Mouse (Mus musculus) MEL (cell line): ENCODE results near the gene Sh2b1. TPM values are rescaled to one million over a fixed set of nuclear protein-coding genes. Genes with fewer than 3 reads are reported as not detected.
A peak's percentile ranks its signal among the peaks of the same experiment; 100 is the strongest.

Experiments used
- DNase-seq: peaks from one replicate; pipeline ENCODE4 v3.0.0; 2011; ENCODE audit warnings: low read depth, low spot score
- H3K27ac ChIP-seq: 2 replicates; pipeline ENCODE4 v1.5.1; 2012; ENCODE audit warnings: low read depth, mild to moderate bottlenecking, control low read depth, low read length, moderate library complexity; ENCODE audit not compliant: control insufficient read depth
- H3K27me3 ChIP-seq, 2 experiments: fragments of 150-350 bp in 1 of 2; sonication (generic) in 1 of 2; 2 replicates each; pipeline ENCODE4 v1.6.1; 2012; ENCODE audit warnings: low read length in 2 of 2, mild to moderate bottlenecking in 2 of 2, improper control_type of control experiment in 1 of 2, moderate library complexity in 1 of 2; ENCODE audit not compliant: insufficient read depth in 2 of 2, control insufficient read depth in 1 of 2
- H3K36me3 ChIP-seq, 2 experiments: 2 replicates each; pipeline ENCODE4 v1.6.1; 2012 to 2014; ENCODE audit warnings: low read length in 2 of 2, improper control_type of control experiment in 1 of 2, inconsistent platforms in 1 of 2, mild to moderate bottlenecking in 1 of 2; ENCODE audit not compliant: insufficient read depth in 2 of 2, control insufficient read depth in 1 of 2
- H3K4me1 ChIP-seq, 2 experiments: fragments of 150-350 bp in 1 of 2; sonication (generic) in 1 of 2; 2 replicates each; pipeline ENCODE4 v1.6.1; 2012; ENCODE audit warnings: low read length in 2 of 2, improper control_type of control experiment in 1 of 2, mild to moderate bottlenecking in 1 of 2; ENCODE audit not compliant: insufficient read depth in 2 of 2, control insufficient read depth in 1 of 2
- H3K4me3 ChIP-seq, 2 experiments: fragments of 150-350 bp in 1 of 2; sonication (generic) in 1 of 2; 2 replicates each; pipeline ENCODE4 v1.5.1; 2012; ENCODE audit warnings: low read depth in 2 of 2, low read length in 2 of 2, mild to moderate bottlenecking in 2 of 2, moderate library complexity in 2 of 2, control low read depth in 1 of 2, improper control_type of control experiment in 1 of 2; ENCODE audit not compliant: control insufficient read depth in 1 of 2, insufficient read depth in 1 of 2
- H3K79me2 ChIP-seq: 2 replicates; pipeline ENCODE4 v1.6.1; 2012; ENCODE audit warnings: mild to moderate bottlenecking, low read length, moderate library complexity; ENCODE audit not compliant: control insufficient read depth, poor library complexity, insufficient read depth
- H3K9ac ChIP-seq: 2 replicates; pipeline ENCODE4 v1.6.1; 2012; ENCODE audit warnings: low read depth, mild to moderate bottlenecking, control low read depth, low read length, moderate library complexity; ENCODE audit not compliant: control insufficient read depth, poor library complexity, severe bottlenecking
- H3K9me3 ChIP-seq: fragments of 150-350 bp; sonication (generic); replicated peaks from 2 replicates; pipeline ENCODE4 v1.6.1; 2012; ENCODE audit warnings: mild to moderate bottlenecking, low read length, improper control_type of control experiment, moderate library complexity; ENCODE audit not compliant: insufficient read depth
- CHD1 ChIP-seq: IDR thresholded peaks from 2 replicates; pipeline ENCODE4 v1.6.1; 2012; ENCODE audit warnings: low read depth, mild to moderate bottlenecking, inconsistent platforms, low read length, improper control_type of control experiment
- CHD2 ChIP-seq: IDR thresholded peaks from 2 replicates; pipeline ENCODE4 v1.6.1; 2011; ENCODE audit warnings: low read length, improper control_type of control experiment
- CTCF ChIP-seq, 3 experiments: IDR thresholded peaks in 2 of 3; conservative IDR thresholded peaks in 1 of 3; 2 replicates each; pipeline ENCODE4 v1.5.1; 2011 to 2012; ENCODE audit warnings: low read length in 3 of 3, low read depth in 2 of 3, mild to moderate bottlenecking in 2 of 3, improper control_type of control experiment in 1 of 3, inconsistent platforms in 1 of 3, mixed read lengths in 1 of 3, moderate library complexity in 1 of 3; ENCODE audit not compliant: control insufficient read depth in 1 of 3, insufficient read depth in 1 of 3, poor library complexity in 1 of 3, severe bottlenecking in 1 of 3
- ELF1 ChIP-seq: IDR thresholded peaks from 2 replicates; pipeline ENCODE4 v1.6.1; 2014; ENCODE audit warnings: low read depth, mild to moderate bottlenecking, inconsistent platforms, low read length, improper control_type of control experiment, moderate library complexity
- EP300 ChIP-seq, 2 experiments: IDR thresholded peaks; 2 replicates each; pipeline ENCODE4 v1.6.1; 2011; ENCODE audit warnings: improper control_type of control experiment in 2 of 2, low read length in 2 of 2, low read depth in 1 of 2, mild to moderate bottlenecking in 1 of 2
- ETS1 ChIP-seq: IDR thresholded peaks from 2 replicates; pipeline ENCODE4 v1.6.1; 2012; ENCODE audit warnings: low read depth, mild to moderate bottlenecking, inconsistent platforms, low read length, improper control_type of control experiment, moderate library complexity
- GABPA ChIP-seq: IDR thresholded peaks from 2 replicates; pipeline ENCODE4 v1.6.1; 2012; ENCODE audit warnings: low read depth, mild to moderate bottlenecking, inconsistent platforms, low read length, improper control_type of control experiment, moderate library complexity
- GATA1 ChIP-seq: IDR thresholded peaks from 2 replicates; pipeline ENCODE4 v1.6.1; 2011; ENCODE audit warnings: low read depth, low read length, improper control_type of control experiment
- JUND ChIP-seq: IDR thresholded peaks from 2 replicates; pipeline ENCODE4 v1.6.1; 2011; ENCODE audit warnings: low read depth, mild to moderate bottlenecking, improper control_type of control experiment, low read length
- KAT2A ChIP-seq: conservative IDR thresholded peaks from 2 replicates; pipeline ENCODE4 v1.6.1; 2012; ENCODE audit warnings: low read depth, low read length, improper control_type of control experiment, inconsistent platforms
- MAZ ChIP-seq: IDR thresholded peaks from 2 replicates; pipeline ENCODE4 v1.6.1; 2012; ENCODE audit warnings: low read depth, mild to moderate bottlenecking, inconsistent platforms, low read length, improper control_type of control experiment
- MEF2A ChIP-seq: IDR thresholded peaks from 2 replicates; pipeline ENCODE4 v1.6.1; 2014; ENCODE audit warnings: low read depth, mild to moderate bottlenecking, inconsistent platforms, low read length, improper control_type of control experiment; ENCODE audit not compliant: poor library complexity, insufficient replicate concordance, severe bottlenecking; ENCODE audit errors: extremely low read depth
- MXI1 ChIP-seq: IDR thresholded peaks from 2 replicates; pipeline ENCODE4 v1.6.1; 2011; ENCODE audit warnings: mild to moderate bottlenecking, low read depth, low read length, improper control_type of control experiment
- MYB ChIP-seq: IDR thresholded peaks from 2 replicates; pipeline ENCODE4 v1.6.1; 2011; ENCODE audit warnings: mild to moderate bottlenecking, low read depth, low read length, improper control_type of control experiment
- MYC ChIP-seq: IDR thresholded peaks from 2 replicates; pipeline ENCODE4 v1.6.1; 2011; ENCODE audit warnings: low read depth, mild to moderate bottlenecking, low read length, improper control_type of control experiment, moderate library complexity
- NELFE ChIP-seq: IDR thresholded peaks from 2 replicates; pipeline ENCODE4 v1.6.1; 2011; ENCODE audit warnings: low read depth, low read length, improper control_type of control experiment
- NRF1 ChIP-seq: IDR thresholded peaks from 2 replicates; pipeline ENCODE4 v1.6.1; 2014; ENCODE audit warnings: low read depth, mild to moderate bottlenecking, inconsistent platforms, low read length, improper control_type of control experiment, moderate library complexity; ENCODE audit not compliant: poor library complexity, insufficient read depth, severe bottlenecking
- POLR2A ChIP-seq, 2 experiments: IDR thresholded peaks; 2 replicates each; pipeline ENCODE4 v1.6.1; 2011 to 2012; ENCODE audit warnings: low read length in 2 of 2, mild to moderate bottlenecking in 2 of 2, control low read depth in 1 of 2, improper control_type of control experiment in 1 of 2, low read depth in 1 of 2, moderate library complexity in 1 of 2; ENCODE audit not compliant: control insufficient read depth in 1 of 2, insufficient read depth in 1 of 2, poor library complexity in 1 of 2
- POLR2AphosphoS2 ChIP-seq: IDR thresholded peaks from 2 replicates; pipeline ENCODE4 v1.6.1; 2011; ENCODE audit warnings: low read length, improper control_type of control experiment
- POLR2AphosphoS5 ChIP-seq: IDR thresholded peaks from 2 replicates; pipeline ENCODE4 v1.6.1; 2012; ENCODE audit warnings: low read depth, borderline replicate concordance, mild to moderate bottlenecking, inconsistent platforms, low read length, moderate library complexity, mixed read lengths
- RAD21 ChIP-seq: IDR thresholded peaks from 2 replicates; pipeline ENCODE4 v1.6.1; 2011; ENCODE audit warnings: mild to moderate bottlenecking, low read depth, low read length, improper control_type of control experiment
- SIN3A ChIP-seq: IDR thresholded peaks from 2 replicates; pipeline ENCODE4 v1.6.1; 2012; ENCODE audit warnings: low read length, improper control_type of control experiment, inconsistent platforms
- SMC3 ChIP-seq: IDR thresholded peaks from 2 replicates; pipeline ENCODE4 v1.6.1; 2011; ENCODE audit warnings: low read depth, low read length, improper control_type of control experiment
- TBP ChIP-seq: IDR thresholded peaks from 2 replicates; pipeline ENCODE4 v1.8.0; 2011; ENCODE audit warnings: low read depth, low read length, improper control_type of control experiment
- UBTF ChIP-seq: IDR thresholded peaks from 2 replicates; pipeline ENCODE4 v1.6.1; 2012; ENCODE audit warnings: low read depth, mild to moderate bottlenecking, inconsistent platforms, low read length, improper control_type of control experiment, moderate library complexity, borderline replicate concordance; ENCODE audit not compliant: insufficient read depth
- ZC3H11A ChIP-seq: IDR thresholded peaks from 2 replicates; pipeline ENCODE4 v1.6.1; 2012; ENCODE audit warnings: low read depth, mild to moderate bottlenecking, inconsistent platforms, low read length, improper control_type of control experiment
- ZMIZ1 ChIP-seq: IDR thresholded peaks from 2 replicates; pipeline ENCODE4 v1.6.1; 2012; ENCODE audit warnings: low read depth, mild to moderate bottlenecking, inconsistent platforms, low read length, improper control_type of control experiment, moderate library complexity
- ZNF384 ChIP-seq: IDR thresholded peaks from 2 replicates; pipeline ENCODE4 v1.6.1; 2012; ENCODE audit warnings: low read depth, mild to moderate bottlenecking, inconsistent platforms, low read length, improper control_type of control experiment
- polyA plus RNA-seq, 2 experiments: library from polyadenylated mRNA; stranded (reverse) in 1 of 2; unstranded in 1 of 2; fragments of >175 nt in 1 of 2; fragments of >200 nt in 1 of 2; gene quantifications; 2 replicates each; pipeline versions ENCODE4 v1.2.1 to v1.2.4; 2012; ENCODE audit warnings: low replicate concordance in 2 of 2, low read depth in 1 of 2; ENCODE audit not compliant: insufficient read length in 2 of 2, insufficient read depth in 1 of 2, missing spikeins in 1 of 2
- total RNA-seq: library from RNA; depleted of rRNA; stranded (reverse); fragments of 300-350 nt; gene quantifications from 2 replicates; pipeline ENCODE4 v1.2.3, GENCODE M21; 2012

Gene Sh2b1
- total and polyA plus RNA-seq, 3 experiments = 13.1 to 48.9 TPM; not detected in 1

GRCm38 (mm10) chr7:126487052-126487483, 11.8 kb upstream of the Sh2b1 start, which contains the start of gene Tufm (continued):
- TF ChIP-seq MXI1 = peak; percentile 77
- TF ChIP-seq ETS1 = 0 out of 2 replicates have a peak, but pooled peaks have one; percentile 31
- no peak; the same call in 1 of the 2 replicates for TF ChIP-seq NRF1
- no peak for TF ChIP-seq RAD21
- peak; percentile 64; the same call in 1 of the 2 replicates for TF ChIP-seq MYC

GRCm38 (mm10) chr7:126482392-126482871, 7.2 kb upstream of the Sh2b1 start:
- H3K27ac ChIP-seq = no peak overlapping the region
- H3K4me3 ChIP-seq = peak overlapping the region; percentile 48 to 70
- H3K4me1 ChIP-seq = peaks cover 0 to 3% of the 10 kb centered on the region in 2 experiments; a peak in 1 of 4 replicates
- peaks cover 0 to 5% of the 10 kb centered on the region in 2 experiments; a peak in 2 of 4 replicates for H3K36me3 ChIP-seq
- peaks cover 6% of the 10 kb centered on the region for H3K79me2 ChIP-seq
- DNase-seq = peak; percentile 81
- H3K9me3 ChIP-seq = no peaks in the 10 kb centered on the region
- H3K27me3 ChIP-seq = no peaks in the 10 kb centered on the region
- peak overlapping the region; percentile 65 for H3K9ac ChIP-seq
- TF ChIP-seq CHD2 (no peak), POLR2A (IDR thresholded peaks at IDR 0.05; ENCODE audit: control insufficient read depth in 1 of 2, insufficient read depth in 1 of 2, low read depth in 1 of 2, low read length in 2 of 2, poor library complexity in 1 of 2) (peak in 1 of 2 experiments; percentile 61; a peak in 2 of 4 replicates), SMC3 (0 out of 2 replicates have a peak, but pooled peaks have one; percentile 10), MAZ (no peak), KAT2A (no peak), ELF1 (0 out of 2 replicates have a peak, but pooled peaks have one; percentile 7), SIN3A (peak; percentile 13; the same call in 1 of the 2 replicates)

- peak; percentile 60 for DNase-seq
- peaks cover 0 to 6% of the 10 kb centered on the region in 2 experiments; a peak in 3 of 4 replicates for H3K4me1 ChIP-seq
- H3K27me3 ChIP-seq = no peaks in the 10 kb centered on the region
- peaks cover 0 to 7% of the 10 kb centered on the region in 2 experiments; a peak in 2 of 4 replicates for H3K36me3 ChIP-seq
- no peak overlapping the region for H3K27ac ChIP-seq
- H3K4me3 ChIP-seq = peak overlapping the region in 1 of 2 experiments; percentile 48; a peak in 2 of 4 replicates
- peaks cover 1% of the 10 kb centered on the region; the same call in 1 of the 2 replicates for H3K79me2 ChIP-seq
- H3K9me3 ChIP-seq = no peaks in the 10 kb centered on the region
- no peak overlapping the region; the same call in 1 of the 2 replicates for H3K9ac ChIP-seq
- TF ChIP-seq TBP (no peak), EP300 (IDR thresholded peaks at IDR 0.05; ENCODE audit: low read depth in 1 of 2, low read length in 2 of 2) (no peak), CHD2 (no peak), KAT2A (no peak), MYB (no peak), RAD21 (peak; percentile 94), MEF2A (no peak), ZNF384 (no peak), CHD1 (no peak), GATA1 (peak; percentile 46), UBTF (no peak), POLR2AphosphoS2 (no peak), POLR2AphosphoS5 (no peak), JUND (no peak), GABPA (no peak), SMC3 (peak; percentile 86), ZC3H11A (peak; percentile 94), CTCF (IDR thresholded peaks at IDR 0.05 in 2 of 3, conservative IDR thresholded peaks at IDR 0.05 in 1 of 3; ENCODE audit: control insufficient read depth in 1 of 3, insufficient read depth in 1 of 3, low read depth in 2 of 3, low read length in 3 of 3, poor library complexity in 1 of 3, severe bottlenecking in 1 of 3) (peak in 2 of 3 experiments; percentile 68 to 94; a peak in 4 of 6 replicates), ZMIZ1 (no peak), POLR2A (IDR thresholded peaks at IDR 0.05; ENCODE audit: control insufficient read depth in 1 of 2, insufficient read depth in 1 of 2, low read depth in 1 of 2, low read length in 2 of 2, poor library complexity in 1 of 2) (no peak), NELFE (no peak), MAZ (no peak)
These were observed 6.5 kb upstream of the Sh2b1 start for GRCm38 (mm10) chr7:126481699-126482098.
